Mouse (Mus musculus): ENCODE measurements around the gene Erbb2.

Erbb2 gene

DNA sequence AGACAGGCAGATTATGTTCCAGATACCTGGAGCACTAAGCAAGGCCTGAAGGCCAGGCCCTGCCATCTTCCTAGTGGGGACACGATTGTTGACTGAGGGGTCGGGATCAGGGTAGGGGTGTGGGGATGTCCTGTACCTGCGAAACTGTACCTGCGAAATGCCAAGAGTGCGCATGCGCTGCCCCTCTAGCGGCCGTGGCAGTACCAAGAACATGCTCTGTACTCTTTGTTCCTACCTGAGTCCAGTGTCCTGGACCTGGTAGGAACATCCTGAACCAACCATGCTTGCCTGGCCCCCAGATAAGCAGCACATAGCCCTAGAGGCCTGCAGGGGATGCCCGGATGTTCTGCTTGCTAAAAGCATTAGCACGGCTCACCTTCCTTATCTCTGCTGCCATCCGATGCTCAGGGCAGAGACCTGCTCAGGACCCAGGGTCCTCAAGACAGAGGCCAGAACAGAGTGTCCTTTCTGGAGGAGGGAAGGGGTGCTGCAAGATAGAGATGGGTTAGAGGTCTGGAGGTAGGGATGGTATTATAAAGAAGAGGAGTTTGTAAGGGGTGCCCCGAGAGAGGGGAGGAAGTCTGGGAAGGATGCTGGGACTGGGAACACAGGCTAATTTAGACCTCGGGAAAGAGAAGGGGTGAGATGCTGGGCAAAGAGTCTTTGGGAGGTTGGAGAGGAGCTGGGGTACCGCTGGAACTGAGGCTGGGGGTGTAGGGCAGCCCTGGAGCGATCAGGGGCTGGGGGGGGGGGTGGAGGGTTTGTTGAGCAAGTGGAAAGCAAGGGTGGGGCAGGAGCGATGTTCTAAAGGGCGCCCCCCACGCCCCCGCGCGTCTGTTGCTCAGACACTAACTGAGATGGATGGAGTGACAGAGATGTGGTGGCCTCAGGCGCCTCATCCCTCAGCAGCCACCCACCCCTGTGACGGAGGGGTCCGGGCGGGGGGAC is 26.4 kb upstream of the Erbb2 start, which contains the start of gene Pnmt:
Gene Pnmt (plus strand): TSS at position 813 of the 948 bp plus-strand sequence.
- no peak for DNase-seq (ENCODE audit: low spot score)

GRCm38 (mm10) chr11:98386596-98386995 is 25.7 kb upstream of the Erbb2 start:
- DNase-seq (ENCODE audit: low spot score), result no peak

DNA sequence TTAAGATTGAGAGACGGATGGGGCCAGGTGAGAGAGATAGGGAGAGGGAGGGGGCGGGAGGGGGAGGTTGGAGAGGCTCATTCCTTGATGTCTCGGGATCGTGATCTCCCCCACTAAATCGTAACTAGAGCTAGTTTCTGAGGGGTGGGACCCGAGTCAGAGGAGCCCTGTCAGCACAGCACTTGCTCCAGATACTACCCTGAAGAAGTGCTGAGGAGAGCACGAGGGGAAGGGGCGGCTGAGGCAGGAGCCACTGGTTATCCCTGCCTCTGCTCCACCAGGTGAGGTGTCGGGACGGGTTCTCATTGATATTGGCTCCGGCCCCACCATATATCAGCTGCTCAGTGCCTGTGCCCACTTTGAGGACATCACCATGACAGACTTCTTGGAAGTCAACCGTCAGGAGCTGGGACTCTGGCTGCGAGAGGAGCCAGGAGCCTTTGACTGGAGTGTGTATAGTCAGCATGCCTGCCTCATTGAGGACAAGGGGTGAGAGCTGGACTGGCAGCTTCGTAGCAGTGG is 25.2 kb upstream of the Erbb2 start:
- no peak for DNase-seq (ENCODE audit: low spot score)

GRCm38 (mm10) chr11:98388282-98388681 is 24.0 kb upstream of the Erbb2 start:
- no peak for DNase-seq (ENCODE audit: low spot score)

GRCm38 (mm10) chr11:98389221-98389780 is 23.0 kb upstream of the Erbb2 start:
- peak; percentile 78 for DNase-seq (ENCODE audit: low spot score)

DNA sequence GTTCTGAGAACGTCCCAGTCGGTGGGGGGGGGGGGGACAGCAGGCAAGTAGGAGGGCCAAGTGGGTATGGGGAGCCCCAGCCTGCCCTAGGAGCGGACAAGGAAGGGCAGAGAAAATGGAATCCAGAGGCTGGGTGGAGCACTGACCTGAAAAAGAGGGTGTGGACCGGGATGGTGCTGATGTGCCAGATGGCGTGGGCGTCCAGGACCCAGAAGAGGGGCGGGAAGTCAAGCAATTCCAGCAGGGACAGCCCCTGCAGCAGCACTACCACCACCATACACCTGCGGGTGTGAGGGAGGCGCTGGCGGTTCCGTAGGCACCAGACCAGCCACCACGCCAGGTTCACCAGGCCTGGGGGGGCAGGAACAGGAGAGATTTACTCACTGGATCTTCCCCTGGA is 22.1 kb upstream of the Erbb2 start:
- no peak for DNase-seq (ENCODE audit: low spot score)

- DNase-seq (ENCODE audit: low spot score), result no peak
Measured at GRCm38 (mm10) chr11:98392034-98392433, 20.2 kb upstream of the Erbb2 start.

DNA sequence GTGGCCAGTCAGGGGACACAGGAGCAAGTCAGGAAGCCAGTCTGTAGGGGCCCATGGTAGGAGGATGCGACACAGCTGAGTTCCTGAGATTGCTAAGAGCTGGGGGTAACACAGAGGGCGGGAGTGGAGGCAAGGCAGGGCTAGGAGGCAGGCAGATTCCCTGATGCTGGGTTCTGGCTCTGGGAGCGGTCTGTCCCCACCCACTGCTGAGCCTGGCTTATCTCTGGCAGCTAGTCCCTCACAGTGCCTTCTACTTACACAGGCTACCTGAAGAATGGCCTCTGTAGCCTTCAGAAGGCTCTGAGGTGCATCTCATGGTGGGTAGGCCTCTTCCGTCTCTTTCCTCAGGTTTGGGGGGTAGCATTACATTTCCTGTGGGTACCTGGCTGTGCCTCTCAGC is 19.6 kb upstream of the Erbb2 start:
- no peak for DNase-seq (ENCODE audit: low spot score)

- DNase-seq (ENCODE audit: low spot score), result no peak
Measured at GRCm38 (mm10) chr11:98393317-98393716, 19.0 kb upstream of the Erbb2 start.

- DNase-seq (ENCODE audit: low spot score), result no peak
Measured at GRCm38 (mm10) chr11:98394301-98394700, 18.0 kb upstream of the Erbb2 start.

- DNase-seq (ENCODE audit: low spot score), result no peak
Measured at GRCm38 (mm10) chr11:98395041-98395440, 17.2 kb upstream of the Erbb2 start.

DNA sequence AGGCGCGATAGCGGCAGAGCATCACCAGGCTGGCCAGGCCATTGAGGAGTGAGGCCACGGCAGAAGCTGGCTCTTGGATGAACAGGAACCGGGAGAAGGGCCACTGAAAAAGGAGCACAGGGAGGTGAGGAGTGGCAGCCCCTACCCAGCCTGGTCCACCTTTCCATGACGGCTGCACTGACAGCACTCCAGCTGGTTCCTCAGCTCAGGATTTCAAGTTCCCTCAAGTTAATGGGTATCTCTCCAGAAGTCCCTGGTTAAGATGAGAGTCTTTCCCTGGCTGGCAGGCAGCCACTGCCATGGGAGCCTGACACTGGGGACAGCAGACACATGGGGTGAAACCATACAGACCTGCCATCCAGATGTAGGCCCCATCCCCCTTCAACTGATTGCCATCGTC is 14.3 kb upstream of the Erbb2 start:
- DNase-seq (ENCODE audit: low spot score), result no peak

- DNase-seq (ENCODE audit: low spot score), result peak; percentile 90
Measured at GRCm38 (mm10) chr11:98400161-98400726, 12.0 kb upstream of the Erbb2 start, which contains the start of gene Pgap3. TSS of gene Pgap3 (minus strand) at chr11:98400490.

- no peak for DNase-seq (ENCODE audit: low spot score)
Measured at GRCm38 (mm10) chr11:98400816-98401215, 11.5 kb upstream of the Erbb2 start.

DNA sequence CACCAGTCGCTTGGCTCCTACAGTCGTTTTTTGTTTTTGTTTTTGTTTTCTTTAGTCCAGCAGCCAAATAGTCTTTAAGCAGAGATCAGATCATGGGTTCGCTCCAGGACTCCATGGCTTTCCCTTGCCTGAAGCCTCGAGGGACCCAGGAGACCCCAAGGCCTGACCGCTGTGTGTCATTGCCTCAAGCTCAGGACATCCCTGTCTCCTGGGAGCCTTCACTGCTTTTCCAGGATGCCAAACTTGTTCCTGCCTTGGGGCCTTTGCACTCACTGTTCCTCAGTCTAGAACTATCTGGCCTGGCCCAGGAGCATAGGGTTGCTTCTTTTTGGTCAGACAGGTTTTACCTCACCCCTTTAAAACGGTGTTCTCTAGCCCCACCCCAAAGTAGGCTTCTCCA is 5.6 kb upstream of the Erbb2 start:
- no peak for DNase-seq (ENCODE audit: low spot score)

- DNase-seq (ENCODE audit: low spot score), result no peak
Measured at GRCm38 (mm10) chr11:98408872-98409271, 3.4 kb upstream of the Erbb2 start.

DNA sequence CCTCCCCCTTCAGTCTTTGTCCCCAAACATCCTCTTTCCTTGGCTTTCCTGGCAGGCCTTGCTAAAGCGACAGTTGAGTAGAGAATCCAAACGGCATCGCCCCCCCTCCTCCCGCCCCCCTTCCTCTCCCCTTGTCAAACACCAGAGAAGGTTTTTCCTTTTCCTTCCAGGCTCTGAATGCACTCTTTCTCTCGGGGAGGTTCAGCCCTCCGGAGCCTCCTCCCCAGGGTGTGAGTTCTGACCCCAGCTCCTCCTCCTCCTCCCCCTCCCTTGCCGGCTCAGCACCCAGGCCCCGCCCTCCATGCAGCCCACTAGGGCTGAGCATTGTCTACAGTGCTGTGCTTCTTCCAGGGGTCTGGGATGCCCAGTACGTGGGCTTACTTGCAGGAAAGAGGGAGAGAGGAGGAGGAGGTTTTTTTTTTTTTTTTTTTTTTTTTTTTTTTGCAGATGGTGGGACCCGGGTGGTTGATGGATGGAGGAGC is 2.9 kb upstream of the Erbb2 start:
- no peak for DNase-seq (ENCODE audit: low spot score)

GRCm38 (mm10) chr11:98412797-98413301 is 579 bp downstream of the Erbb2 start:
- DNase-seq (ENCODE audit: low spot score), result no peak

GRCm38 (mm10) chr11:98413731-98414130 is 1.5 kb downstream of the Erbb2 start:
- no peak for DNase-seq (ENCODE audit: low spot score)

DNA sequence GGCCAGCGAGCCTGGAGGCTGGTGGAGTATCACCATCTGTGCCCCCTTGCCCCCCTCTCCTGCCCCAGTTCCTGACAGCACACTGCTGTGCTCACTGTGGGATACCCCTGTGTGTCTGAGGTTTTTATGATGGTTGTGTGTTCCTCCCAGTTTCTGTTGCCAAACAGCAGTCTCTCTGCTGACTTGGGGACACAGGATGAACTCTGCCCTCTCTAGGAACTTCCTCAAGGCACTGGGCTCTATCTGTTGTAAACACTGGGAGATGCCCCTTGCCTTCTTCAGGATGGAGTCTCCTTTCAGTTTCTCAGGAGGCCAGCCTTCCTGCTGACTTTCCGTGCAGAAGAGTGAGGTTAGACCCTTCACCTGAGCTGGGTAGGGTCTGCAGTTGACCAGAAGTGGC is 1.9 kb downstream of the Erbb2 start:
- no peak for DNase-seq (ENCODE audit: low spot score)

DNA sequence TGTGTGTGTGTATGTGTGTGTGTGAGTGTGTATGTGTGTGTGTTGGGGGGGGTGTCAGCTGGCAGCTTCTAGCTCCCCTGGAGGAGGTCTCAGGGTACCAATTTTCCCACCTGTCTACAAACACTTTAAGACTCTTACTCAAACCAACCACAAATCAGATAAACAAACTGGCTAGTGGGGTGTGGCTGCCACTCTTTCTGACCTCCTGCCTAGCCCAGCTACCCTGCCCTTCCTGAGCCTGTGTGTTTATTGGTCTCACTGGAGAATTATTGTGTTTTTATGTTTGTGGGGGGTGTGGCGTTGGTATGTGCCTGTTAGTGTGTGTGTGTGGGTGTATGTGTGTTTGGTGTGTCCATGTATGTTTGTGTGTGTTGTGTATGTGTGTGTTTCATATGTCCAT is 4.8 kb downstream of the Erbb2 start:
- no peak for DNase-seq (ENCODE audit: low spot score)

GRCm38 (mm10) chr11:98418273-98418672 is 6.0 kb downstream of the Erbb2 start:
- DNase-seq (ENCODE audit: low spot score), result no peak
